Mouse (Mus musculus) forebrain, embryonic 14.5 days (tissue): Measurements from ENCODE around the gene Ssh3. TPM values are rescaled to one million over a fixed set of nuclear protein-coding genes. Genes with fewer than 3 reads are reported as not detected.

Source experiments
- ATAC-seq: fragments of 200-750 bp; cut with Nextera tagmentation; 2 replicates; pipeline ENCODE4 v1.8.0; 2017; ENCODE audit warnings: mild to moderate bottlenecking, moderate library complexity
- DNase-seq: peaks from one replicate; pipeline ENCODE4 v3.0.0-alpha.2; 2015; ENCODE audit warnings: low spot score
- H3K27ac ChIP-seq: fragments of 300-500 bp; sonication (generic); 2 replicates; pipeline ENCODE4 v1.5.1; 2014; ENCODE audit warnings: low read depth, mild to moderate bottlenecking, control low read depth, low read length, moderate library complexity
- H3K27me3 ChIP-seq: fragments of 300-500 bp; sonication (generic); replicated peaks from 2 replicates; pipeline ENCODE4 v1.6.1; 2014; ENCODE audit warnings: low read length, control low read depth, mixed read lengths; ENCODE audit not compliant: control insufficient read depth, insufficient read depth
- H3K36me3 ChIP-seq: fragments of 300-500 bp; sonication (generic); 2 replicates; pipeline ENCODE4 v1.6.1; 2014; ENCODE audit warnings: low read length, control low read depth; ENCODE audit not compliant: control insufficient read depth, insufficient read depth
- H3K4me1 ChIP-seq: fragments of 300-500 bp; sonication (generic); 2 replicates; pipeline ENCODE4 v1.6.1; 2014; ENCODE audit warnings: antibody characterized with exemption, low read length, control low read depth; ENCODE audit not compliant: control insufficient read depth, insufficient read depth
- H3K4me2 ChIP-seq: fragments of 300-500 bp; sonication (generic); 2 replicates; pipeline ENCODE4 v1.6.1; 2014; ENCODE audit warnings: mild to moderate bottlenecking, control low read depth, low read length
- H3K4me3 ChIP-seq: fragments of 300-500 bp; sonication (generic); 2 replicates; pipeline ENCODE4 v1.5.1; 2014; ENCODE audit warnings: low read depth, low read length, control low read depth
- H3K9ac ChIP-seq: fragments of 300-500 bp; sonication (generic); 2 replicates; pipeline ENCODE4 v1.6.1; 2014; ENCODE audit warnings: mild to moderate bottlenecking, low read length, control low read depth, moderate library complexity
- H3K9me3 ChIP-seq: fragments of 300-500 bp; sonication (generic); replicated peaks from 2 replicates; pipeline ENCODE4 v1.6.1; 2016; ENCODE audit warnings: low read length, control low read depth, mixed read lengths; ENCODE audit not compliant: control insufficient read depth
- WGBS: fragments of 180-500 bp; shearing (Covaris S2); extraction: QIAGEN DNeasy Blood & Tissue Kit; methylation state at CpG from one replicate; pipeline ENCODE4 v1.1.7; 2014; 5-methylcytosine and 5-hydroxymethylcytosine counted together
- polyA plus RNA-seq: library from polyadenylated mRNA; unstranded; fragments of >200 nt; fragmentation: Nextera tagmentation; extraction: Ambion mirVana; gene quantifications from 2 replicates; pipeline ENCODE4 v1.2.1, GENCODE M21; 2014

Gene Ssh3
- polyA plus RNA-seq, 1 experiment from 2014 or later, result 4.0 TPM

- WGBS, result 1% methylated on average over 40 of the region's 50 CpGs
Observed at GRCm38 (mm10) chr19:4282898-4283553, 14.0 kb upstream of the Ssh3 start, which contains the start of gene Ankrd13d. Ankrd13d (minus strand) TSS chr19:4283137.

GRCm38 (mm10) chr19:4280425-4280824, 11.4 kb upstream of the Ssh3 start:
- H3K4me2 ChIP-seq, result no peak overlapping the region

More at GRCm38 (mm10) chr19:4282898-4283553, 14.0 kb upstream of the Ssh3 start, which contains the start of gene Ankrd13d:
- ATAC-seq (peak; percentile 95), DNase-seq (peak; percentile 90)
- Histone ChIP-seq H3K27ac (peak within 1 kb of the TSS; percentile 27; the same call in 1 of the 2 replicates), H3K27me3 (no peaks in the 10 kb centered on the region), H3K36me3 (peaks cover 27% of the 10 kb centered on the region), H3K4me1 (0 out of 2 replicates have a peak, but pooled peaks cover 2% of the 10 kb centered on the region), H3K4me3 (peak within 1 kb of the TSS; percentile 53), H3K9me3 (no peaks in the 10 kb centered on the region), H3K4me2 (peak within 1 kb of the TSS; percentile 73), H3K9ac (peak within 1 kb of the TSS; percentile 73)

GRCm38 (mm10) chr19:4279487-4279886, 10.5 kb upstream of the Ssh3 start:
- Histone ChIP-seq H3K27ac (no peak overlapping the region), H3K4me1 (0 out of 2 replicates have a peak, but pooled peaks cover 2% of the 10 kb centered on the region), H3K9ac (no peak overlapping the region), H3K27me3 (no peaks in the 10 kb centered on the region), H3K36me3 (no peaks in the 10 kb centered on the region), H3K4me3 (no peak overlapping the region), H3K4me2 (no peak overlapping the region), H3K9me3 (no peaks in the 10 kb centered on the region)
- ATAC-seq (no peak), DNase-seq (no peak)
- 98% methylated on average over 1 of the region's 1 CpGs for WGBS

More at GRCm38 (mm10) chr19:4280425-4280824, 11.4 kb upstream of the Ssh3 start:
- Histone ChIP-seq H3K9me3 (no peaks in the 10 kb centered on the region), H3K9ac (no peak overlapping the region), H3K27me3 (no peaks in the 10 kb centered on the region), H3K4me1 (0 out of 2 replicates have a peak, but pooled peaks cover 2% of the 10 kb centered on the region), H3K36me3 (peaks cover 2% of the 10 kb centered on the region), H3K4me3 (no peak overlapping the region), H3K27ac (no peak overlapping the region)
- ATAC-seq, result no peak
- no peak for DNase-seq
- WGBS, result 94% methylated on average over 9 of the region's 9 CpGs

- Histone ChIP-seq H3K9me3 (no peaks in the 10 kb centered on the region), H3K4me1 (peaks cover 4% of the 10 kb centered on the region; the same call in 1 of the 2 replicates), H3K4me2 (no peak overlapping the region), H3K27ac (no peak overlapping the region), H3K9ac (no peak overlapping the region), H3K36me3 (peaks cover 4% of the 10 kb centered on the region; the same call in 1 of the 2 replicates), H3K4me3 (no peak overlapping the region), H3K27me3 (peaks cover 13% of the 10 kb centered on the region; the same call in 1 of the 2 replicates)
- no peak for ATAC-seq
- no peak for DNase-seq
- 94% methylated on average over 11 of the region's 11 CpGs for WGBS
Observed at GRCm38 (mm10) chr19:4270972-4271371, 2.0 kb upstream of the Ssh3 start.

- H3K9me3 ChIP-seq, result no peaks in the 10 kb centered on the region
- peaks cover 4% of the 10 kb centered on the region; the same call in 1 of the 2 replicates for H3K36me3 ChIP-seq
- H3K27me3 ChIP-seq, result peaks cover 13% of the 10 kb centered on the region; the same call in 1 of the 2 replicates
- no peak overlapping the region for H3K27ac ChIP-seq
- DNase-seq, result no peak
- WGBS, result 80% methylated on average over 6 of the region's 6 CpGs
- H3K4me2 ChIP-seq, result no peak overlapping the region
- no peak for ATAC-seq
- peaks cover 4% of the 10 kb centered on the region; the same call in 1 of the 2 replicates for H3K4me1 ChIP-seq
- no peak overlapping the region for H3K9ac ChIP-seq
- H3K4me3 ChIP-seq, result no peak overlapping the region
Observed at GRCm38 (mm10) chr19:4270187-4270586, 1.2 kb upstream of the Ssh3 start.

GRCm38 (mm10) chr19:4265956-4266355, 3.0 kb downstream of the Ssh3 start:
- DNase-seq, result no peak

GRCm38 (mm10) chr19:4264171-4264780, 4.7 kb downstream of the Ssh3 start:
- Histone ChIP-seq H3K9me3 (no peaks in the 10 kb centered on the region), H3K4me2 (no peak overlapping the region), H3K36me3 (no peaks in the 10 kb centered on the region), H3K9ac (no peak overlapping the region), H3K4me3 (no peak overlapping the region), H3K4me1 (peaks cover 4% of the 10 kb centered on the region; the same call in 1 of the 2 replicates), H3K27ac (no peak overlapping the region), H3K27me3 (peaks cover 12% of the 10 kb centered on the region; the same call in 1 of the 2 replicates)
- 96% methylated on average over 6 of the region's 6 CpGs for whole genome bisulfite sequencing
- ATAC-seq (no peak), DNase-seq (no peak)

More at GRCm38 (mm10) chr19:4265956-4266355, 3.0 kb downstream of the Ssh3 start:
- H3K4me1 ChIP-seq, result peaks cover 4% of the 10 kb centered on the region; the same call in 1 of the 2 replicates
- ATAC-seq, result no peak
- no peaks in the 10 kb centered on the region for H3K9me3 ChIP-seq
- H3K4me2 ChIP-seq, result no peak overlapping the region
- no peak overlapping the region for H3K9ac ChIP-seq
- peaks cover 13% of the 10 kb centered on the region; the same call in 1 of the 2 replicates for H3K27me3 ChIP-seq
- H3K4me3 ChIP-seq, result no peak overlapping the region
- H3K27ac ChIP-seq, result no peak overlapping the region
- peaks cover 3% of the 10 kb centered on the region; the same call in 1 of the 2 replicates for H3K36me3 ChIP-seq
- 72% methylated on average over 4 of the region's 4 CpGs for WGBS

GRCm38 (mm10) chr19:4263702-4264101, 5.3 kb downstream of the Ssh3 start:
- Histone ChIP-seq H3K4me2 (no peak overlapping the region), H3K27ac (no peak overlapping the region), H3K4me1 (no peaks in the 10 kb centered on the region), H3K4me3 (no peak overlapping the region), H3K27me3 (0 out of 2 replicates have a peak, but pooled peaks cover 6% of the 10 kb centered on the region), H3K9me3 (no peaks in the 10 kb centered on the region), H3K9ac (no peak overlapping the region), H3K36me3 (no peaks in the 10 kb centered on the region)
- ATAC-seq (no peak), DNase-seq (no peak)
- 66% methylated on average over 14 of the region's 14 CpGs for WGBS
